Mouse (Mus musculus): ENCODE measurements around the gene Gm904. TPM values are rescaled to one million over a fixed set of nuclear protein-coding genes. Genes with fewer than 3 reads are reported as not detected.
"Not testable (repeated sequence)": the region's sequence is repeated elsewhere in the genome, so short reads cannot be mapped to it uniquely, and the experiment has no call there.

Gm904 gene
- polyA plus RNA-seq (2015; fragmentation: Nextera tagmentation; extraction: Ambion mirVana): not detected in 2 replicates

- not testable (repeated sequence) for H3K4me2 ChIP-seq; H3K27ac ChIP-seq; H3K9me3 ChIP-seq; H3K9ac ChIP-seq; H3K36me3 ChIP-seq; ATAC-seq (ENCODE audit: low FRiP score); H3K27me3 ChIP-seq; H3K4me3 ChIP-seq; H3K4me1 ChIP-seq (replicated peaks)
Measured at GRCm38 (mm10) chr13:50642928-50643327, at the start of gene Gm904. Gene Gm904, plus strand, starts transcription at chr13:50643228.

GRCm38 (mm10) chr13:50648771-50649170 is 5.7 kb downstream of the Gm904 start:
- not testable (repeated sequence) for H3K4me1 ChIP-seq (replicated peaks); ATAC-seq (ENCODE audit: low FRiP score); H3K27me3 ChIP-seq; H3K9me3 ChIP-seq; H3K36me3 ChIP-seq; H3K4me2 ChIP-seq; H3K9ac ChIP-seq; H3K27ac ChIP-seq; H3K4me3 ChIP-seq
- 89% methylated on average over 2 of the region's 2 CpGs for WGBS

Small RNA genes within 50 kb of the gene (microRNA-seq; reads per million reads assigned to microRNA genes)
- gene Gm23952 (not detected), gene Mir683-2 (not detected)

Other genes starting within 250 kb of the Gm904 start
- gene Fbxw17, start 225.4 kb upstream of the Gm904 start, polyA plus RNA-seq (2015; fragmentation: Nextera tagmentation; extraction: Ambion mirVana): 32.7 and 39.0 TPM in 2 replicates
- not detected in 2 replicates for gene Gm47429, start 199.3 kb upstream of the Gm904 start, polyA plus RNA-seq (2015; fragmentation: Nextera tagmentation; extraction: Ambion mirVana)
- gene Nutm2, start 175.9 kb upstream of the Gm904 start, polyA plus RNA-seq (2015; fragmentation: Nextera tagmentation; extraction: Ambion mirVana): not detected in 2 replicates
- gene Gm8765, start 55.1 kb downstream of the Gm904 start, polyA plus RNA-seq (2015; fragmentation: Nextera tagmentation; extraction: Ambion mirVana): not detected in 2 replicates

Measured in hindbrain, embryonic 13.5 days (tissue).